Mouse (Mus musculus): ENCODE data around the gene Tspan17. TPM values are rescaled to one million over a fixed set of nuclear protein-coding genes. Genes with fewer than 3 reads are reported as not detected.

The Tspan17 gene
- total RNA-seq, 2 experiments from 2014 or later = 0.31 to 5.6 TPM

Other genes with a start within 250 kb of the Tspan17 start
- 58.0 and 65.9 TPM in 2 replicates for gene 4833439L19Rik, start 223.9 kb upstream of the Tspan17 start, total RNA-seq (2014; fragmentation: Nextera tagmentation)
- gene 4833439L19Rik, start 223.9 kb upstream of the Tspan17 start, total RNA-seq (2017) = 27.7 and 30.9 TPM in 2 replicates
- 17.4 and 24.0 TPM in 2 replicates for gene Arl10, start 214.4 kb upstream of the Tspan17 start, total RNA-seq (2014; fragmentation: Nextera tagmentation)
- 12.1 and 15.0 TPM in 2 replicates for gene Arl10, start 214.4 kb upstream of the Tspan17 start, total RNA-seq (2017)
- gene Nop16, start 199.3 kb upstream of the Tspan17 start, total RNA-seq (2014; fragmentation: Nextera tagmentation) = 90.9 and 122 TPM in 2 replicates
- gene Nop16, start 199.3 kb upstream of the Tspan17 start, total RNA-seq (2017) = 101 and 118 TPM in 2 replicates
- gene Higd2a, start 199.2 kb upstream of the Tspan17 start, total RNA-seq (2014; fragmentation: Nextera tagmentation) = 111 and 118 TPM in 2 replicates
- 36.5 and 67.4 TPM in 2 replicates for gene Higd2a, start 199.2 kb upstream of the Tspan17 start, total RNA-seq (2017)
- 4.5 and 6.6 TPM in 2 replicates for gene Cltb, start 178.0 kb upstream of the Tspan17 start, total RNA-seq (2014; fragmentation: Nextera tagmentation)
- gene Cltb, start 178.0 kb upstream of the Tspan17 start, total RNA-seq (2017) = 7.8 and 12.3 TPM in 2 replicates
- gene Faf2, start 167.6 kb upstream of the Tspan17 start, total RNA-seq (2014; fragmentation: Nextera tagmentation) = 30.4 and 43.7 TPM in 2 replicates
- gene Faf2, start 167.6 kb upstream of the Tspan17 start, total RNA-seq (2017) = 40.0 and 47.6 TPM in 2 replicates
- gene Rnf44, start 95.5 kb upstream of the Tspan17 start, total RNA-seq (2014; fragmentation: Nextera tagmentation) = 64.2 and 82.0 TPM in 2 replicates
- gene Rnf44, start 95.5 kb upstream of the Tspan17 start, total RNA-seq (2017) = 12.2 and 12.3 TPM in 2 replicates
- not detected in 2 replicates for gene Cdhr2, start 87.9 kb upstream of the Tspan17 start, total RNA-seq (2014; fragmentation: Nextera tagmentation)
- not detected in 2 replicates for gene Cdhr2, start 87.9 kb upstream of the Tspan17 start, total RNA-seq (2017)
- not detected in 2 replicates for gene Gprin1, start 39.5 kb upstream of the Tspan17 start, total RNA-seq (2014; fragmentation: Nextera tagmentation)
- gene Gprin1, start 39.5 kb upstream of the Tspan17 start, total RNA-seq (2017) = not detected in 2 replicates
- gene Sncb, start 22.8 kb upstream of the Tspan17 start, total RNA-seq (2014; fragmentation: Nextera tagmentation) = not detected in 2 replicates
- not detected in 2 replicates for gene Sncb, start 22.8 kb upstream of the Tspan17 start, total RNA-seq (2017)
- gene Eif4e1b, start 5.4 kb upstream of the Tspan17 start, total RNA-seq (2014; fragmentation: Nextera tagmentation) = not detected in 2 replicates
- not detected in 2 replicates for gene Eif4e1b, start 5.4 kb upstream of the Tspan17 start, total RNA-seq (2017)
- not detected in 2 replicates for gene Unc5a, start 160.0 kb downstream of the Tspan17 start, total RNA-seq (2014; fragmentation: Nextera tagmentation)
- gene Unc5a, start 160.0 kb downstream of the Tspan17 start, total RNA-seq (2017) = 0.30 TPM in 1 of 2 replicates, not detected in the other
- gene Hk3, start 232.0 kb downstream of the Tspan17 start, total RNA-seq (2014; fragmentation: Nextera tagmentation) = 190 and 234 TPM in 2 replicates
- gene Hk3, start 232.0 kb downstream of the Tspan17 start, total RNA-seq (2017) = 194 and 218 TPM in 2 replicates

Data from granulocyte monocyte progenitor cell, adult 5-6 weeks (primary cell).